Mouse (Mus musculus) embryonic facial prominence, embryonic 14.5 days (tissue): ENCODE results near the gene Ntng2. TPM values are rescaled to one million over a fixed set of nuclear protein-coding genes. Genes with fewer than 3 reads are reported as not detected.

Experiments used
- ATAC-seq: fragments of 200-750 bp; cut with Nextera tagmentation; 2 replicates; pipeline ENCODE4 v1.8.0; 2017; ENCODE audit warnings: low read depth, moderate number of reproducible peaks, moderate TSS enrichment
- DNase-seq: peaks from one replicate; pipeline ENCODE4 v3.0.0-alpha.2; 2015; ENCODE audit warnings: low spot score
- H3K27ac ChIP-seq: fragments of 300-500 bp; sonication (generic); replicated peaks from 2 replicates; pipeline ENCODE4 v1.5.1; 2014; ENCODE audit warnings: low read depth, mild to moderate bottlenecking, low read length, moderate library complexity
- H3K27me3 ChIP-seq: fragments of 300-500 bp; sonication (generic); replicated peaks from 2 replicates; pipeline ENCODE4 v1.6.1; 2014; ENCODE audit warnings: low read length; ENCODE audit not compliant: control insufficient read depth, insufficient read depth
- H3K36me3 ChIP-seq: fragments of 300-500 bp; sonication (generic); 2 replicates; pipeline ENCODE4 v1.6.1; 2014; ENCODE audit warnings: low read length, mixed read lengths; ENCODE audit not compliant: control insufficient read depth, insufficient read depth
- H3K4me1 ChIP-seq: fragments of 300-500 bp; sonication (generic); 2 replicates; pipeline ENCODE4 v1.6.1; 2014; ENCODE audit warnings: antibody characterized with exemption, low read length; ENCODE audit not compliant: control insufficient read depth, insufficient read depth
- H3K4me2 ChIP-seq: fragments of 300-500 bp; sonication (generic); 2 replicates; pipeline ENCODE4 v1.6.1; 2014; ENCODE audit warnings: low read depth, mild to moderate bottlenecking, low read length, moderate library complexity, mixed read lengths
- H3K4me3 ChIP-seq: fragments of 300-500 bp; sonication (generic); 2 replicates; pipeline ENCODE4 v1.5.1; 2014; ENCODE audit warnings: low read depth, mild to moderate bottlenecking, low read length
- H3K9ac ChIP-seq: fragments of 300-500 bp; sonication (generic); 2 replicates; pipeline ENCODE4 v1.6.1; 2014; ENCODE audit warnings: low read depth, mild to moderate bottlenecking, low read length, moderate library complexity, mixed read lengths
- H3K9me3 ChIP-seq: fragments of 300-500 bp; sonication (generic); 2 replicates; pipeline ENCODE4 v1.6.1; 2016; ENCODE audit warnings: low read length; ENCODE audit not compliant: control insufficient read depth
- WGBS: fragments of 180-500 bp; shearing (Covaris S2); extraction: QIAGEN DNeasy Blood & Tissue Kit; methylation state at CpG from one replicate; pipeline ENCODE4 v1.1.7; 2014; 5-methylcytosine and 5-hydroxymethylcytosine counted together
- polyA plus RNA-seq: library from polyadenylated mRNA; unstranded; fragments of >200 nt; fragmentation: Nextera tagmentation; extraction: Ambion mirVana; gene quantifications from 2 replicates; pipeline ENCODE4 v1.2.1, GENCODE M21; 2014

Gene Ntng2
- polyA plus RNA-seq, 1 experiment from 2014 or later, result 0.85 TPM

GRCm38 (mm10) chr2:29226671-29227070 is 26.1 kb downstream of the Ntng2 start:
- no peak for DNase-seq
- H3K27ac ChIP-seq, result no peak overlapping the region
- H3K9me3 ChIP-seq, result no peaks in the 10 kb centered on the region
- ATAC-seq, result no peak
- H3K4me1 ChIP-seq, result no peaks in the 10 kb centered on the region
- 64% methylated on average over 4 of the region's 4 CpGs for WGBS
- H3K4me3 ChIP-seq, result no peak overlapping the region
- H3K4me2 ChIP-seq, result no peak overlapping the region
- H3K36me3 ChIP-seq, result no peaks in the 10 kb centered on the region
- no peak overlapping the region for H3K9ac ChIP-seq
- H3K27me3 ChIP-seq, result no peaks in the 10 kb centered on the region

GRCm38 (mm10) chr2:29223591-29224262 is 29.1 kb downstream of the Ntng2 start:
- 46% methylated on average over 7 of the region's 7 CpGs for WGBS
- Histone ChIP-seq H3K27me3 (no peaks in the 10 kb centered on the region), H3K4me2 (no peak overlapping the region), H3K27ac (no peak overlapping the region), H3K4me1 (no peaks in the 10 kb centered on the region), H3K4me3 (no peak overlapping the region), H3K9me3 (no peaks in the 10 kb centered on the region), H3K9ac (no peak overlapping the region), H3K36me3 (no peaks in the 10 kb centered on the region)
- DNase-seq, result no peak
- ATAC-seq, result no peak

- no peak for ATAC-seq
- Histone ChIP-seq H3K27me3 (no peaks in the 10 kb centered on the region), H3K27ac (no peak overlapping the region), H3K4me2 (no peak overlapping the region), H3K4me3 (no peak overlapping the region), H3K36me3 (no peaks in the 10 kb centered on the region), H3K4me1 (no peaks in the 10 kb centered on the region), H3K9ac (no peak overlapping the region), H3K9me3 (no peaks in the 10 kb centered on the region)
- 8% methylated on average over 4 of the region's 4 CpGs for WGBS
- peak; percentile 46 for DNase-seq
Measured at GRCm38 (mm10) chr2:29222302-29222701, 30.5 kb downstream of the Ntng2 start.

DNA sequence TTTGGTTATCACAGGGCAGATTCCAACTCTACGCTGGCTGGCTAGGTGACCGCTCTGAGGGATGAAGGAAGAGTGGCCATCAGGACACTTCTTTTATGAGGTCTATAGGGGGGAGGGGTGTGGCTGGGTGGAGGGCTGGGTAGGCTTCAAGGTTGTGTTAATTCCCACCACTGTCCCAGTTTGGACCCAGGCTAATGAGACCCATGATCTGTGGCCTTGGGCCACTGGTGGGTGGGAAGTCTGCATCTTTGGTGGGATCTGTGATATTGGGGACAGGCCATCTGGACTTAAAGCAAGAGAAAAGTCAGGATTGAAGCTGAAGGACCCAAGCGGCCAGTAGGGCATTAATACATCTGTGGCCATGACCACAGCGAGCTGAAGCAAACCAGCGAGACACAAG is 34.0 kb downstream of the Ntng2 start:
- Histone ChIP-seq H3K9ac (no peak overlapping the region), H3K4me3 (no peak overlapping the region), H3K9me3 (no peaks in the 10 kb centered on the region), H3K27ac (no peak overlapping the region), H3K27me3 (no peaks in the 10 kb centered on the region), H3K4me2 (no peak overlapping the region), H3K36me3 (no peaks in the 10 kb centered on the region), H3K4me1 (no peaks in the 10 kb centered on the region)
- DNase-seq (no peak), ATAC-seq (no peak)
- 86% methylated on average over 5 of the region's 5 CpGs for WGBS

DNA sequence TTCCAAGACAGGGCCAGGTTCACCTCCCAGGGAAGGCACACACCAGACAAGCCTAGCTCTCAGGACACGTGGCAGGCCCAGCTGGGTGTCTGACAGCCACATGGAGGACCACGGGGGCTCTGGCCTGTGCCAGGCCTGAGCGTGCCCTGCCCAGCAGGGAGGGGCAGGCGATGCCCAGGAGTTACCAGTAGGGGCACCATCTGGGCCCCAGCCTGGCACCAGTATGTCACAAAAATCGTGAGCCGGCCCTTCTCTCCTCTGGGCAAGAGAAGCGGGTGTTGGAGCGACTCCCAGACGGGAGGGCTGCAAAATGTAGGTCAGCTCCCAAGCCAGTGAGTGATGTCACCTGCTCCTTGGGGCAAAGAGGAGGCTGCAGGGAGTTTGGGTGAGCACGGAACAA is 34.9 kb downstream of the Ntng2 start:
- Histone ChIP-seq H3K4me1 (no peaks in the 10 kb centered on the region), H3K27me3 (no peaks in the 10 kb centered on the region), H3K4me2 (no peak overlapping the region), H3K9ac (no peak overlapping the region), H3K36me3 (no peaks in the 10 kb centered on the region), H3K4me3 (no peak overlapping the region), H3K9me3 (no peaks in the 10 kb centered on the region), H3K27ac (no peak overlapping the region)
- ATAC-seq (no peak), DNase-seq (no peak)
- WGBS, result 76% methylated on average over 10 of the region's 10 CpGs

- no peaks in the 10 kb centered on the region for H3K27me3 ChIP-seq
- H3K27ac ChIP-seq, result no peak overlapping the region
- H3K4me3 ChIP-seq, result no peak overlapping the region
- no peaks in the 10 kb centered on the region for H3K9me3 ChIP-seq
- DNase-seq (no peak), ATAC-seq (no peak)
- H3K4me1 ChIP-seq, result no peaks in the 10 kb centered on the region
- H3K36me3 ChIP-seq, result no peaks in the 10 kb centered on the region
- H3K9ac ChIP-seq, result no peak overlapping the region
- 78% methylated on average over 5 of the region's 5 CpGs for WGBS
- H3K4me2 ChIP-seq, result no peak overlapping the region
Measured at GRCm38 (mm10) chr2:29217042-29217441, 35.8 kb downstream of the Ntng2 start.

DNA sequence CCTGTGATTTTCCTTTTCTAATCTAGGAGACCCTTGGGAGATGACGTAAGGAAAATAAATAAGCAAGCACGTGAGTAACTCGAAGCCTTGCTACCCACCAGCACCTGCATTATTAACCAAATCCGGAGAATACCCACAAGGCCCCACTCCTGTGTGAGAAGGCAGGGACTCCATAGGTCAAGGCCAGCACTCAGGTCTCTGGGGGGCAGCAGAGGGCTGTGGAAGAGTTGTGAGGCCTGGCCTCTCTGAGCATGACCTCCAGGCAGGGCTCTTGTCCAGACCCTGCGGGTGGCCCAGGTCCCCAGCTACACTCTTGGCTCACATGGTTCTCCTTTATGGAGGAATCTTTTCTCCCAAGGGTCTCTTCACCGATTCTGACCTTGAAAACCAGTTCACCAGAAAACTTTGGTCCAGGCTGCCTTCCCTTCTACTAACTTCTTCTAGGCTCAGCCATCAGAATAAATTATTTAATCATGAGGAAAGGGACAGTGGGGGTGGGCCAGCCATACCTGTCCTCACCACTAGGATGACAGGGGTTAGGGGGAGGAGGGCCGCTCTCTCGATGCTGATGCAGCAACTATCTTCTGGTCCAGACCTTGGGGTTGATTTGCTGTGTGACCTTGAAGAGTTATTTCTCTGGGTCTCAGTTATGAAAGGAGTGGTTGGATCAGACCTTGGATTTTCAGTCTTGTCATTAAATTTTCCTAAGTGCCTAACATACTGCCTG is 36.4 kb downstream of the Ntng2 start:
- Histone ChIP-seq H3K4me2 (no peak overlapping the region), H3K27me3 (no peaks in the 10 kb centered on the region), H3K36me3 (no peaks in the 10 kb centered on the region), H3K9ac (no peak overlapping the region), H3K4me1 (no peaks in the 10 kb centered on the region), H3K9me3 (no peaks in the 10 kb centered on the region), H3K27ac (no peak overlapping the region), H3K4me3 (no peak overlapping the region)
- DNase-seq (peak; percentile 23), ATAC-seq (no peak)
- WGBS, result 42% methylated on average over 8 of the region's 8 CpGs

DNA sequence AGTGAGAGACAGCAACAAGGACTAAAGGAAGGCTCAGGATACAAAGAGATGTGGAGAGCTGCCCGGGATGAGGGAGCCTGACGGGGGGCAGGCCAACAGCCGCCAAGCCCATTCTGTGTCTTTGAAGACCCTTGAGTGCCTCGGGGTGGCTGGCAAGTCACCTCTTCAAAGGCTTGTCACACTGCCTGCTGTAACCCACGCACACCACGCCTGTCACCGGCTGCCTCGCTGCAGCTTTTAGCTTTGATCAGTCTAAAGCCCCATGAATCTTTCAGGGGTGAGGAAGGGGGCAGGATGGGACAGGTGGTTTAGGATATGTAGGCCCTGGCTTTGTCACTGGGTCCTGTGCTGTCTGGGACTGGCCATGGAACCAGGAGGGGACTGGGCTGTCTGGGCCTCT is 46.6 kb downstream of the Ntng2 start:
- Histone ChIP-seq H3K27me3 (no peaks in the 10 kb centered on the region), H3K4me2 (no peak overlapping the region), H3K9me3 (no peaks in the 10 kb centered on the region), H3K27ac (no peak overlapping the region), H3K4me3 (no peak overlapping the region), H3K36me3 (no peaks in the 10 kb centered on the region), H3K4me1 (no peaks in the 10 kb centered on the region), H3K9ac (no peak overlapping the region)
- DNase-seq, result no peak
- 37% methylated on average over 7 of the region's 8 CpGs for WGBS
- ATAC-seq, result no peak
